Mouse (Mus musculus) cerebellum, adult 11 months (tissue): ENCODE data around the gene Gm3336.

Experiments used
- DNase-seq: peaks from one replicate; pipeline ENCODE4 v3.0.0; 2022

The Gm3336 gene

DNA sequence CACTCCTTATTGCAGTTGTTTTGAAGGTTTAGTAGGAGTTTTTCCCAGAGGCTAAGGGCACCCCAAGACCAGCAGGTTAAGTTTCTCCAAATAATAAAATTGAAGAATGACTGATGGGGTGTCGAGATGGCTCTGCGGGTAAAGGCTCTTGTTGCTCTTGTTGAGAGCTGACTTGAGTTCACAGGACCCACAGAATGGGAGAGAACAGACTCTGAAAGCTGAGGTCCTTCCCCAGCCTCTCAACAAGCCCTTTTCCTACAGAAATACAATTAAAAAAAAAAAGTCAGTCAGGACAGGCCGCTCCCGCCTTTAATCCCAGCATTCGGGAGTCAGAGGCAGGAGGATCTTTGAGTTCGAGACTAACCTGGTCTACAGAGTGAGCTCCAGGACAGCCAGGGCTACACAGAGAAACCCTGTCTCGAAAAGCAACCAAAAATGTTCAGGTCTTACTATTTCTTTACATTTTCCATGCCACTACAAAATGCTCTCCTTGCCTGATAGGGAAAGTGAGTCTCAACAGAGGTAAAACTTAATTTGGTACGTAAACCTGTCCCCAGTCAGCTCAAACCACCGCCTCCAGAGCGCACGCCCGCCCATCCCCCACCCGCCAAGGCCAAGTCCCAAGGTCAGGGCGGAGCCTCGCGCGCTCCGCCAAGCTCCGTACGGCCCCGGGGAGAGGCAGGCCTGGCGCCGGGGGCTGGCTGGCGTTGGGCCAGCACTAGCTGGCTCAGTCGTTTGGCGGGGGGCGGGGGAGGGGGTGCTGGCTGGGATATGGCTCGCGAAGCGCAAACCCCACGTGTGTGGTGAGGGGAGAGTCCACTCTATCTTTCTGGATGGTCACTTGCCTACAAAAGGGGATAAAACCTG lies 22.1 kb upstream of the Gm3336 start:
- DNase-seq: peak; percentile 70

DNA sequence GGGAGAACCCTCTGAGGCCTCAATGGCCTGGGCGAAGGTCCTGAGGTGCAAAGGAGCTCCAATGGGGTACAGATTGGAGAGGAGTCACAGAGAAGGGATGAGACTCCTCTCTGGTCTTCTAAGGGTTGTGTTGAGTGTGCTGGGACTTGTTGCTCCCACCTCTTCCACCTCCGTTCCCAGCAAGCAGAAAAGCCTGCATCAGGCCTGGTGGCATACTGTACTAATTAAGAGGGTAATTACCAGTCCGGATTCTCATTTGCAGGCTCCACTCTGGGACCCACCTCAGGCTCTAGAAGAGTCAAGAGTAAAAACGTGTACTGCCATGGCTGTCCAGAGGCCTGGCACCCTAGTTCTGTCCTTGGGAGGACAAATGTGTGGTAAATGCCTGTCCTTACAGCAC lies 21.4 kb upstream of the Gm3336 start:
- DNase-seq: no peak

DNA sequence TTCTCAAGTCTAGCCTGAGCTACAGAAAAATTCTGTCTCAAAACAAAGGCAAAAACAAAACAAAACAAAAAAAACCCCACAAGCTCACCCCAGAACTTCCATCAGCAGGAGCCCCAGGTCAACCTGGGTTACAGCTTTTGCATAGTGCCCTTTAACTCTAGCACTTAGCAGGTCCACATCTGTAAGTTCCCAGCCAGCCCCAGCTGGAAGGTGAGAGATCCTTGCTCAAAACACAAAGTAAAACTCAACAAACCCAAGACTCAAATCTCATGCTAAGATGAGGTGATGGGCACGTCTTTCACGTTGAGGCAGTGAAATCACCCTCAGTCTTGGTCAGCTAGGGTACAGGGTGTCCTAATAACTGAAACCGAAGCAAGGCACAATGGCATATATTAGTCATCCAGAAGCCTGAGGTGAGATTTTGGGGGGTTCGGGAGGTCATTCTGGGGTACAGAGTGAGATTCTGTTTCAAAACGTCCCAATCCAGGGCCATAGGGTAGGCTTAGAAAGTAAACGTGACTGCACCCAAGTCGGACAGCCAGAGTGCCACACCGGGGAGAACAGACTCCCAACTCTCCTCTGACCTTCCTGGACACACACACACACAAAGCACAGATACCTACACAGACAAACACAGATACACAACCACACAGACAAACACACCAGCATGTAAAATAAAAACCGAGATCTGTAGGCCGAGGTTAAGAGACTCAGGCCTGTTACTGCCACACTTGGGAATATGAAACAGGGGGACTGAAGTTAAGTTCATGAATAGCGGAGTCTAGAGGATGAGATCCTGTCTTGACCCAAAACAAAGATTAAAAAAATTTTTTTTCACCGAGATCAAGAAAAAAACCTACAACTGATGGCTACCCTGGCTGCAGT lies 20.7 kb upstream of the Gm3336 start:
- no peak for DNase-seq

DNA sequence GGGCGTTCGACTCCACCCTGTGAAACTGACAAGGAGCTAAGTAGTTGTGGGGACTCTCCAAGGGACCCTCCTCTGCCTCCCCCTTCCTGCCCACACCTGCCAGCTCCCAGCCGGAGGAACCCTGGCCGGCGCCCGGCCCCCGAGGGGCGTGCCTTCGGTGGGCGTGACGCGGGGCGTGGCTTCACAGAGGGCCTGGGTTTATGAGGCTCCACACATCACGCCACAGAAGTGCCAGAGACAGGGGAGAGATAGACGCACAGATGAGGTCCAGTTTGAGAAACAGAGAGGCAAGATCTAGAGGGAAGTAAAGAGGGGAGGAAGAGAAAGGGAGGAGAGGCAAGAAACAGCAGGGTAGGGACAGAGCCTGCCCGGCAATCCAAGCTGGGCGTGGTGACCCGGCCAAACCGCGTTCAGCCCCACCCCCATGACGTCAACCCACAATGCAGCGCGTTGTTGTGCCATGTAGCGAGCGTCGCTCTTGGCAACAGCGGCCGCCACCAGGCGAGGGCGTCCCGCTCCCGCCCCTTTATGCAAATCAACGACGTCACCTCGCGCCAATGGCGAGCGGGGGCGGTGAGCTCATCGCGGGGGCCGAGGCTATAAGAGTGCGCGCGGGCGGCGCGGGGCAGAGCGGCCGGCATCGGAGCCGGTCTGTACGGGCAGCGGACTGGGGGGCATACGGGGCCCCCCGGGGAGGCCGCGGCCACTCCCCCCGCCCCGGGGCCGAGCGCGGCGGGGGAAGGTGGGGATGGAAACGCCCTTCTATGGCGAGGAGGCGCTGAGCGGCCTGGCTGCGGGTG lies 19.8 kb upstream of the Gm3336 start, which contains the start of gene Jund:
Jund (plus strand) TSS at position 640 of the 800 bp plus-strand sequence.
- DNase-seq: peak; percentile 99

DNA sequence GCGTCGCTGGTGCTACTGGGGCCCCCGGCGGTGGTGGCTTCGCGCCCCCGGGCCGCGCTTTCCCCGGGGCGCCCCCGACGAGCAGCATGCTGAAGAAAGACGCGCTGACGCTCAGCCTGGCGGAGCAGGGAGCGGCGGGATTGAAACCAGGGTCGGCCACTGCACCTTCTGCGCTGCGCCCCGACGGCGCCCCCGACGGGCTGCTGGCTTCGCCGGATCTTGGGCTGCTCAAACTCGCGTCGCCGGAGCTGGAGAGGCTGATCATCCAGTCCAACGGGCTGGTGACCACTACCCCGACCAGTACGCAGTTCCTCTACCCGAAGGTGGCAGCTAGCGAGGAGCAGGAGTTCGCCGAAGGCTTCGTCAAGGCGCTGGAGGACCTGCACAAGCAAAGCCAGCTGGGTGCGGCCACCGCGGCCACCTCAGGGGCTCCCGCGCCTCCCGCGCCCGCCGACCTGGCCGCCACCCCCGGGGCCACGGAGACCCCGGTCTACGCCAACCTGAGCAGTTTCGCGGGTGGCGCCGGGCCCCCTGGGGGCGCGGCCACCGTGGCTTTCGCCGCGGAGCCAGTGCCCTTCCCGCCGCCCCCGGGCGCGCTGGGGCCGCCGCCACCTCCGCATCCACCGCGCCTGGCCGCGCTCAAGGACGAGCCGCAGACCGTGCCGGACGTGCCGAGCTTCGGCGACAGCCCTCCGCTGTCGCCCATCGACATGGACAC lies 19.1 kb upstream of the Gm3336 start:
- DNase-seq: peak; percentile 72

DNA sequence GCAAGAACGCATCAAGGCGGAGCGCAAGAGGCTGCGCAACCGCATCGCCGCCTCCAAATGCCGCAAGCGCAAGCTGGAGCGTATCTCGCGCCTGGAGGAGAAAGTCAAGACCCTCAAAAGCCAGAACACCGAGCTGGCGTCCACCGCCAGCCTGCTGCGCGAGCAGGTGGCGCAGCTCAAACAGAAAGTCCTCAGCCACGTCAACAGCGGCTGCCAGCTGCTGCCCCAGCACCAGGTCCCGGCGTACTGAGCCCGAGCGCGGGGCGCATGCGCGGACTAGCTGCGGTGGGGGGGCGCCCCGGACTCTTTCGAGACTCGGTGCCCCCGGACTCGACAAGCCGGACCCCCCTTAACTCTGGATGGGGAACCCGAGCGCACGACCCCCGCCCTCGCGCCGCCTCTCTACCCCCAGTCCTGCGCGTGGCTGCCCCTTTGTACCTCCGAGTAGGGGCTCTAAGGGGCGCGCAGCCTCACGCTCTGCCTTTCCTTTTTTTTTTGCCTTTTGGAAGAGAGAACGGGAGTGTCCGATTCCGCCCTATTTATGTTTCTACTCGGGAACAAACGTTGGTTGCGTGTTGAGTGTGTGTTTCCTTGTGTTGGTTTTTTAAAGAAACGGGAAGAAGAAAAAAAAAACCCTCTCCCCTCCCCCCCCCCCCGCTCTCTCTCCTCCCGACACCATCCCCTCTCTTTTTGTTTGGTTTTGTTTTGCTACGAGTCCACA lies 18.3 kb upstream of the Gm3336 start:
- DNase-seq: peak; percentile 89

DNA sequence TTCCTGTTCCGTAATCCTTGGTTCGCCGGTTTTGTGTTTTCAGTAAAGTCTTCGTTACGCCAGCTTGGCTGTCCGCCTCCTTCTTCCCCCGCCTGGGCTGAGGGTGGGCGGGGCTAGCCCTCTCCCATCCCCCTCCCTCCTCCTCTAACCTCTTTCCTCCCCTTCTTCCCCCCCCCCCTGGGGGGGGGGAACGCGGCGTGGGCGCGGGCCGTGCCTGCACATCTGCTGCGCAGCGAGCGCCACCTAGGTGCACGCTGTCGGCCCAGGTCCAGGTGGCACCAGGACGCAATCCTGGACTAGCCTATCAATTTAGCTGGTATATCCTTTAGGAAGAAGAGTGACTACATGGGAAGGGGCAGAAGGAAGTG lies 17.8 kb upstream of the Gm3336 start:
- DNase-seq: peak; percentile 86

DNA sequence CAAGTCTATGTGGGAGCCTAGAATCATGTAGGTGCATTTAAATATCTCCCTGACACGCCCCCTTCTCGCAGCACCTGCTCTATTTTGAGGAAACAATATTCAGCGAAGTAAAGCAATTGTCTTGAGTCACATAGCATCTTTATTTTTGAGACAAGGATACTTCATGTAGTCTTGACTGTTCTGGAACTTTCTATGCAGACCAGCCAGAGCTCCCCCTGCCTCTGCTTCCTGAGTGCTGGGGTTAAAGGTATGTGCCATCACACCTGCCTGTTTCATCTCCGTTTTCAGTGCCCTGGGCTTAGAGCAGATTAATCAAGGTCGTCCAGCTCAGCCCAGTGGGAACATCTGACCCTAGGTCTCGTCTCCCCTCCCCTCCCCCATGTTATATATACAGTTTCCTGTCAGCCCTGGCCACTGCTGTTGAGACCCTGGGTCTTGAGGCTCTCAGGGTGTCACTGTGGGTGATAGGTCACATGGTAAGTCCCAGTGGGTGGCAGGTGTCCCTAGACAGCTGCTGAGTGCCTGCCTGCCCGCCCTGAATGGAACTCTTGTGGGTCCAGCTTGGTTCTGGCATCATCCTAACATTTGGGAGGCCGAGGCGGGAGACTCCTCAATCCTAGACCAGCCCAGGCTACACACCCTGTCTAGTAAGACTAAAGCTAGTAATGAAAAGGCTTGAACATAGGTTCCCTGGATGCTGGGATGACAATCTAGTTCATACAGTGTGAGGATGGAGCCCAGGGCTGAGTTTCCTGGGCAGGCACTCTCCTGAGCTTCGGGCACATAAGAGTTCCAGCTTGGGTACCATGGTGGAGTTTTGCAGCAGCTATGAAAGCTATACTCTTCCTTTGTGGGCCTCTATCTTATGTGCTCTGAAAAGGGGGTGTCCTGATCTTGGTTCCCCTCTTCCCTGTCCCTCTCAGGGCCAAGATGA lies 17.0 kb upstream of the Gm3336 start:
- no peak for DNase-seq

DNA sequence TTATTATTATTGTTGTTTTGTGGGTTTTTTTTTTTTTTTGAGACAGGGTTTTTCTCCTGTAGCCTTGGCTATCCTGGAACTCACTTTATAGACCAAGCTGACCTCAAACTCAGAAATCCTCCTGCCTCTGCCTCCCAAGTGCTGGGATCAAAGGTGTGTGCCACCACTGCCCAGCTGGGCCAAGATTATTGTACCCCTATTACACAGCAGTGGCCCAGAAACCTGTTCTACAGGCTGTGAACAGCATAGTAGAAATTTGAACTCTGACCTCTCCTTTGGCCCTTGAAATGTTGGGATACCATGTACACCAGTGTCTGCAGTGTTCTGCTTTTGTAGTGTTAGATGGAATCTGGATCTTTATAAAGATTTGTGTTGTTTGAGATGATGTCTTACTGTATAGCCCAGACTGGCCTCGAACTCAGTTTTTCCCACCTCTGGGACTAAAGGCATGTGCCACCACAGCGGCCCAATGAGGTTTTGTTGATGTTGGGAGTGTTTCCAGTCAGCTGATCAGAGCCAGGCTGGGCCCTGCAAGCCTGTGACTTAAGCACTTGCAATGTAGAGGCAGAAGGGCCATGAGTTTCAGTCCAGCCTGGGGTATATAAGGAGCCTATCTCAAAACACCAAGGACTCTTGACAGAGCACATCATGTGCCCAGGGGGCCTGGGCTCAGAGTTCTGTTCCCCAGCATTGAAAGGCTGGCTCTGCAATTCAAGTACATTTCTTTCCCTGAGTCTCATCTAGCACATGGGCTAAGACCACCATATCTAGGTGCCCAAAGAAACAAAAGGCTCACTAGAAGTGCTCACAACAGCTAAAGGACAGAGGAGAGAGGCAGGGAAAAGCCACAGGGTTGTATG lies 16.1 kb upstream of the Gm3336 start:
- DNase-seq: no peak

DNA sequence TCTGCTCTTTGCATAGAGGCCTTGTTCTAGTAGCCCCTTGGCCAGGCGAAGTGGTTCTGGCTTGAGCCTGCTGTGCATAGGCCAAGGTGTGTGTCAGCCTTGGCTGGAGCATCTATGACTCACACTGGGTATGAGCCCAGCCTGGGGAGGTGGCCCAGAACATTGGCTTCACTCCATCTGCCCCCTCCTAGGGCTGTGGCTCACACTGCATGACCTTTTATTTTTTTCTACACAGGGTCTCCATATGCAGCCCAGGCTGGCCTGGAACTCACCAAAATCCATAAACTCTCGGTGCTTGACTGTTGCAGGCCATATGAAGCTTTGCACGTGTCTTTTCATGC lies 15.5 kb upstream of the Gm3336 start:
- peak; percentile 86 for DNase-seq

DNA sequence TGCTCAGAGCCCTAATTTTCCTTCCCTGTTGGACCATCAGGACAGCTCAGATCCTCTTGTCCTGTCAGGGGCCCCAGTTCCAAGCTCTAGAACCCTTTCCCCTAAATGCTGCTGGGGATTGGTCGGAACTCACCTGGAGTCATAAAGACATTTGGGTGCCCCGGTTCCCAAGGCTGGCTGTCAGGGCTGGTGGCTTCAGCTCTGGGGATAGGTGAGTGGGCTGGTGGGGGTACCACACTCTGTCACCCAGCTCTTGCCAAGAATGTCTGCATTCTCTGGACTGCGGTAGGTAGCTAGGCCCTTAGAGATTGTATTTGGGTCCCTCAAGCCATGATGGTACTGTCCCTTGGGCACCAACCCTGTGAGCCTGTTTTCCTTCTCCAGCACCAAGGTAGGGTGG lies 15.1 kb upstream of the Gm3336 start, which contains the start of gene Iqcn:
Iqcn (plus strand) TSS at position 171 of the 400 bp plus-strand sequence.
- DNase-seq: no peak

DNA sequence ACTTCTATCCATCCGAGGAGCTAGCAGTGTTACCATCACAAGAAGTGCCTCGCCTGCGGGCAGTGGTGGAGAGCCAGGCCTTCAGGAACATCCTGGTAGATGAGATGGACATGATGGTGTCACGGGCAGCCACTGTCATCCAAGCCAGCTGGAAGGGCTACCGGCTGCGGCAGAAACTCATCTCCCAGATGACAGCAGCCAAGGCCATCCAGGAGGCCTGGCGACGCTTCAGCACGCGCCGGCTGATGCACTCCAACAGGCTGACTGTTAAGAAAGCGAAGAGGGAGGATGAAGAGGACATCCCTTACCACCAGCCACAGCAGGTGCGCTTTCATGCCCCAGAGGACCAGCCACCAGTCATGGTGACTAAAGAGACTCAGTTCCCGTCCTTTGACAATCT lies 10.1 kb upstream of the Gm3336 start:
- DNase-seq: no peak

DNA sequence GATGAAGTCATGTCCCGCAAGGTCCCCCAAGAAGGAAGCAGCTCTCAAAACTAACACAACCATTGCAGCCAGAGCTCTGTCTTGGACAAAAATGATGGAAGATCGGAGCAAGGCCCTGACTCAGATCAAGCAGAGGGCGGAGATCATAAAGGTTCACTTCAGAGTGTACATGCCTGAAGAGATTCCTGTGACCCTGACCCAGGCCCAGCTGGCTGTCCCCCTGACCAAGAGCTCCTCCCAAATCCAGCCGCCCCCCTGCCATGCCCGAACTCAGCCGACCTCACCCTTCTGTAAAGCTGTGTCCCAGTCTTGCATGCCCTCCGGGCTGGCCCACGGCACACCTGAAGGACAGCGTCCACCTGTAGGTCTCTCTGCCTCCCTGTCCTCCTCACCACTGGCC lies 8.5 kb upstream of the Gm3336 start:
- DNase-seq: no peak

DNA sequence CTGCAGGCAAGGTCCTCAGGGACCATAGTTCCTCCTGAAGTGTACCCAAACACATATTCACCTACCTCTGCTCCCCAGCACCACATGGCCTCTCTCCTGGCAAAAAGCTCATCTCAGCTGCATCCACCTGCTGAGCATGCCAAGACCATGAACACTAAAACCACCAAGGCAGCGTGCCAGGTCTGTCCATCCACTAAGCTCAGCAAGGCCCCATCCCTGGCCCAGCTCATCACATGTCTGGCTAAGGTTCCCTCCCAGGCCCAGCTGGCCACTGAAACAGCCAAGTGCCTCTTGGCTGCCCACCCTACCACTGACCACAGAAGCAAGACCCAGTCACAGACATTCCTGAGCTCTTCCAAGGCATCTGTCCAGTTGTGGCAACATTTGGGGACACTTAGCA lies 8.0 kb upstream of the Gm3336 start:
- no peak for DNase-seq

DNA sequence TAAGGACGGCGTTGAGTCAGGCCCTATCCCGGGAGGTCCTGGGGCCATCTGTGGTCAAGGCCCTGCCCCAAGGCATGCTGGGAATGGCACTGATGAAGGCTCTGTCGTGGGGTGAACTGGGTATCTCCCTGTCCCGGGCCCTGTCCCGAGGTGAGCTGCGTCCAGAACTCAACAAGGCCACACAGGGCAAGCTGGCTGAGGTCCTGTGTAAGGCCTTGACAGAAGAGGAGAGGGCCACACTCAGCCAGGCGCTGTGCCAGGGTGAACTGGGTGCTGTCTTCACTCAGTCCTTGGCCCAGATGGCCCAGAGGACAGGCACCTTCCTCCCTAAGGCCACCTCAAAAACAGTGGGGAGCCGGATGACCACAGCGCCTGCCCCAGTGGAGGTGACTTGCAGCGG lies 7.3 kb upstream of the Gm3336 start:
- DNase-seq: no peak

DNA sequence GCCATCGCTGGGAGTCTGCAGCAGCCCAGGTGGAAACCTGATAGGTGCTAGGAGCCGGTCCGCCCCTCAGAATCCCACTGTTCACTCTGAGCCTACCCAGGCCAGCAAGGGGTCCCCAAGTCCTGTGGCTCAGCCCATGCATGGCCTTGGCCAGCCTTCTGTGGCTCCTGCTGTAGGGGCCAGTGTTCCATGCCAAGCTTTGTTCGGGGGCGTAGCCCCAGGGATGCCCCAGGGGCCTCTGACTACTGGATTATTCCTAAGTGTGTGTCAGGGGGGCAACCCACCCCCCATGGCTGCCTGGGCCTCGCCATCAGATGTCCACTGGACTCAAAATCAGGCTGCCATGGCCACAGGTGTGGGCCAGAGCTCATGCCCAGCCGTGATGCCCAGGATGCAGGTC lies 4.4 kb upstream of the Gm3336 start:
- no peak for DNase-seq

DNA sequence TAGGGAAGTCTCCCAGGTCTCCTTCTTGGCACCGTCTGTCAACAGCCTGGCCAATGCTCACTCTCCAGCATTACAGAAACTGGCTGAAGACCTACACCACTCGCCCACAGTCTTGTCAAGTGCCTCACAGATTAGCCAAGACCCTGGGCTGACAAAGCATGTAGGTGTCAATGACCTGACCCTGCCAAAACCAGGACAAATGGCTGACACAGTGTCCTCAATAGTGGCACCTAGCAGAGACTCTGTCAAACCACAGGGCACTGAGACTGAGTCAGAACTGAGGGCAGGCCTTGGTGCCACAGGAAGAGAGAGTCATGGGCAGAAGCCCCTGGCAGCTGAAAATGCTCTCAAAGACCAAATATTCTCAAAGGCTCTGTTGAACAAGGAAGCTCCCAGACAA lies 3.3 kb upstream of the Gm3336 start:
- DNase-seq: no peak

DNA sequence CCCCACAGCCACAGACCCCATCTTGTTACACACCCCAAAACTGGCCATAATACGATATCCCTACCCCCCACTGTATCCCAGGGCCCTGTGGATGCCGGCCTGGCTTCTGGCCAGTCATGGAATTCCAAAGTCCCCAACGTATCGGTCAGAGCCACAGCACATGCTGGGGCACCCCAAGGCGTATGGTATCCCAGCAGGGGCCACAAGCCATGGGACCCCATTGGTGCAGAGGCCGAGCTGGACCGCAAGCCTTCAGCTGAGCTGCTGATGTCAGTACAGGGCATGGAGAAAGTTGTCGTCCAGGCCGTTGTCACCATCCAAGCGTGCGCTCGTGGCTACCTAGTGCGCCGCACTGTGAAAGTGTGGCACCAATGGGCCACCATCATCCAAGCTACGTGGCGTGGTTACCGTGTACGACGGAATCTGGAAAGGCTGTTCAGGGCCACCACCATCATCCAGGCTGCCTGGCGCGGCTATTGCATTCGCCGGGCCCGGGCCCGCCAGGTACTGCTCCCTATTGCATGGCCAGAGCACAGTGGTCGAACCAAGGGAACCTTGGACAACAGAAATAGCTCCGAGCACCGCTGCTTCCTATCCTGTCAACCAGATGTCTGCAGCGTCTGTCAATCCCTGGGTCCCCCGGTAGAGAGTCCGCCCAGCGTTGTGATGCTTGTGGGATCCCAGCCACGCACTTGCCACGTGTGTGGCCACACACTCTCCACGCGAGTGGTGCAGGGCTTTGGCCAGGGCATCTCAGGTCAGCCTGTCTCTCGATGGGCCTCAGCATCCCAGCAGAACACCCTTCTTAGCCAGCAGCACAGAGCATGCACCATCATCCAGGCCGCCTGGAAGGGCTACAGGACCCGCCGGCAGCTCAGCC lies 1.6 kb upstream of the Gm3336 start:
- DNase-seq: no peak
